Mouse (Mus musculus) limb, embryonic 15.5 days (tissue): ENCODE measurements at regions not wholly inside any gene's neighbourhood (a gene's known extent, or its start where the extent isn't known, plus 50 kb on each side); places are given as distances from the start of the nearest gene placed in this dataset.

Experiments used
- ATAC-seq: fragments of 200-750 bp; cut with Nextera tagmentation; 2 replicates; pipeline ENCODE4 v1.8.0; 2017; ENCODE audit warnings: low read depth, moderate TSS enrichment; ENCODE audit not compliant: insufficient number of reproducible peaks, low FRiP score, low TSS enrichment
- H3K27ac ChIP-seq: fragments of 300-500 bp; sonication (generic); 2 replicates; pipeline ENCODE4 v1.5.1; 2015; ENCODE audit warnings: moderate library complexity, mild to moderate bottlenecking, inconsistent platforms
- H3K27me3 ChIP-seq: fragments of 300-500 bp; sonication (generic); 2 replicates; pipeline ENCODE4 v1.6.1; 2015; ENCODE audit warnings: inconsistent platforms
- H3K36me3 ChIP-seq: fragments of 300-500 bp; sonication (generic); 2 replicates; pipeline ENCODE4 v1.6.1; 2015; ENCODE audit warnings: inconsistent platforms
- H3K4me1 ChIP-seq: fragments of 300-500 bp; sonication (generic); 2 replicates; pipeline ENCODE4 v1.6.1; 2015; ENCODE audit warnings: inconsistent platforms
- H3K4me2 ChIP-seq: fragments of 300-500 bp; sonication (generic); 2 replicates; pipeline ENCODE4 v1.6.1; 2015; ENCODE audit warnings: mild to moderate bottlenecking, inconsistent platforms
- H3K4me3 ChIP-seq: fragments of 300-500 bp; sonication (generic); 2 replicates; pipeline ENCODE4 v1.5.1; 2015; ENCODE audit warnings: mild to moderate bottlenecking, inconsistent platforms
- H3K9ac ChIP-seq: fragments of 300-500 bp; sonication (generic); 2 replicates; pipeline ENCODE4 v1.6.1; 2015; ENCODE audit warnings: inconsistent platforms
- H3K9me3 ChIP-seq: fragments of 300-500 bp; sonication (generic); 2 replicates; pipeline ENCODE4 v1.6.1; 2016; ENCODE audit warnings: inconsistent platforms
- WGBS: fragments of 180-500 bp; shearing (Covaris S2); methylation state at CpG from one replicate; pipeline ENCODE4 v1.1.7; 2015; 5-methylcytosine and 5-hydroxymethylcytosine counted together

GRCm38 (mm10) chr6:89008614-89009171, 106.6 kb downstream of the Tpra1 start:
- H3K9ac ChIP-seq: no peak overlapping the region
- H3K9me3 ChIP-seq: no peaks in the 10 kb centered on the region
- H3K36me3 ChIP-seq: no peaks in the 10 kb centered on the region
- H3K4me3 ChIP-seq: peak overlapping the region; percentile 28
- ATAC-seq: no peak
- H3K27ac ChIP-seq: no peak overlapping the region
- H3K27me3 ChIP-seq: no peaks in the 10 kb centered on the region
- H3K4me2 ChIP-seq: peak overlapping the region; percentile 54
- WGBS: 3% methylated on average over 18 of the region's 18 CpGs
- H3K4me1 ChIP-seq: peaks cover 11% of the 10 kb centered on the region; the same call in 1 of the 2 replicates

GRCm38 (mm10) chr6:89012998-89013689, 111.1 kb downstream of the Tpra1 start:
- WGBS: 44% methylated on average over 12 of the region's 12 CpGs
- Histone ChIP-seq H3K27ac (no peak overlapping the region), H3K27me3 (no peaks in the 10 kb centered on the region), H3K9ac (no peak overlapping the region), H3K4me2 (no peak overlapping the region), H3K36me3 (no peaks in the 10 kb centered on the region), H3K9me3 (no peaks in the 10 kb centered on the region), H3K4me3 (no peak overlapping the region), H3K4me1 (peaks cover 10% of the 10 kb centered on the region; the same call in 1 of the 2 replicates)
- no peak for ATAC-seq

GRCm38 (mm10) chr6:89013690-89014061, 111.6 kb downstream of the Tpra1 start:
- ATAC-seq: no peak
- Histone ChIP-seq H3K4me1 (peaks cover 5% of the 10 kb centered on the region; the same call in 1 of the 2 replicates), H3K27me3 (no peaks in the 10 kb centered on the region), H3K4me2 (no peak overlapping the region), H3K4me3 (no peak overlapping the region), H3K27ac (no peak overlapping the region), H3K9me3 (no peaks in the 10 kb centered on the region), H3K9ac (no peak overlapping the region), H3K36me3 (no peaks in the 10 kb centered on the region)
- WGBS: 71% methylated on average over 8 of the region's 8 CpGs

GRCm38 (mm10) chr6:89024101-89024650, 122.1 kb downstream of the Tpra1 start:
- 25% methylated on average over 11 of the region's 11 CpGs for WGBS
- H3K27me3 ChIP-seq: 0 out of 2 replicates have a peak, but pooled peaks cover 7% of the 10 kb centered on the region
- no peaks in the 10 kb centered on the region for H3K9me3 ChIP-seq
- ATAC-seq: no peak
- no peak overlapping the region for H3K27ac ChIP-seq
- no peak overlapping the region for H3K4me3 ChIP-seq
- H3K36me3 ChIP-seq: no peaks in the 10 kb centered on the region
- H3K4me1 ChIP-seq: 0 out of 2 replicates have a peak, but pooled peaks cover 3% of the 10 kb centered on the region
- no peak overlapping the region for H3K4me2 ChIP-seq
- no peak overlapping the region for H3K9ac ChIP-seq

GRCm38 (mm10) chr6:89033433-89034298, 131.6 kb downstream of the Tpra1 start:
- Histone ChIP-seq H3K27ac (no peak overlapping the region), H3K9ac (no peak overlapping the region), H3K4me1 (no peaks in the 10 kb centered on the region), H3K27me3 (no peaks in the 10 kb centered on the region), H3K4me2 (no peak overlapping the region), H3K36me3 (no peaks in the 10 kb centered on the region), H3K4me3 (no peak overlapping the region), H3K9me3 (no peaks in the 10 kb centered on the region)
- ATAC-seq: no peak
- 38% methylated on average over 5 of the region's 5 CpGs for WGBS

GRCm38 (mm10) chr6:89034455-89034854, 132.4 kb downstream of the Tpra1 start:
- Histone ChIP-seq H3K9ac (no peak overlapping the region), H3K9me3 (no peaks in the 10 kb centered on the region), H3K36me3 (no peaks in the 10 kb centered on the region), H3K4me2 (no peak overlapping the region), H3K4me3 (no peak overlapping the region), H3K4me1 (no peaks in the 10 kb centered on the region), H3K27me3 (no peaks in the 10 kb centered on the region), H3K27ac (no peak overlapping the region)
- no peak; the same call in 1 of the 2 replicates for ATAC-seq
- WGBS: 55% methylated on average over 3 of the region's 3 CpGs

- no peaks in the 10 kb centered on the region for H3K27me3 ChIP-seq
- ATAC-seq: no peak
- H3K4me2 ChIP-seq: no peak overlapping the region
- no peak overlapping the region for H3K4me3 ChIP-seq
- no peak overlapping the region for H3K9ac ChIP-seq
- no peaks in the 10 kb centered on the region for H3K36me3 ChIP-seq
- no peaks in the 10 kb centered on the region for H3K9me3 ChIP-seq
- WGBS: 66% methylated on average over 13 of the region's 13 CpGs
- H3K4me1 ChIP-seq: no peaks in the 10 kb centered on the region
- no peak overlapping the region for H3K27ac ChIP-seq
These were observed 133.2 kb downstream of the Tpra1 start for GRCm38 (mm10) chr6:89035061-89035835.

GRCm38 (mm10) chr6:89035836-89036156, 133.7 kb downstream of the Tpra1 start:
- ATAC-seq: no peak
- Histone ChIP-seq H3K9ac (no peak overlapping the region), H3K27ac (no peak overlapping the region), H3K4me2 (no peak overlapping the region), H3K9me3 (no peaks in the 10 kb centered on the region), H3K4me1 (no peaks in the 10 kb centered on the region), H3K36me3 (no peaks in the 10 kb centered on the region), H3K4me3 (no peak overlapping the region), H3K27me3 (no peaks in the 10 kb centered on the region)
- WGBS: 53% methylated on average over 4 of the region's 4 CpGs

GRCm38 (mm10) chr6:89037392-89037791, 135.3 kb downstream of the Tpra1 start:
- WGBS: 60% methylated on average over 2 of the region's 2 CpGs
- H3K9me3 ChIP-seq: no peaks in the 10 kb centered on the region

GRCm38 (mm10) chr6:89037901-89038300, 135.8 kb downstream of the Tpra1 start:
- Histone ChIP-seq H3K27ac (no peak overlapping the region), H3K9me3 (no peaks in the 10 kb centered on the region), H3K27me3 (no peaks in the 10 kb centered on the region), H3K4me3 (no peak overlapping the region), H3K4me2 (no peak overlapping the region), H3K4me1 (no peaks in the 10 kb centered on the region), H3K9ac (no peak overlapping the region), H3K36me3 (no peaks in the 10 kb centered on the region)
- ATAC-seq: no peak
- 67% methylated on average over 7 of the region's 7 CpGs for WGBS

More at GRCm38 (mm10) chr6:89037392-89037791, 135.3 kb downstream of the Tpra1 start:
- ATAC-seq: no peak
- H3K9ac ChIP-seq: no peak overlapping the region
- H3K36me3 ChIP-seq: no peaks in the 10 kb centered on the region
- no peak overlapping the region for H3K27ac ChIP-seq
- no peaks in the 10 kb centered on the region for H3K27me3 ChIP-seq
- no peak overlapping the region for H3K4me2 ChIP-seq
- H3K4me3 ChIP-seq: no peak overlapping the region
- no peaks in the 10 kb centered on the region for H3K4me1 ChIP-seq

GRCm38 (mm10) chr6:89040919-89041318, 138.9 kb downstream of the Tpra1 start:
- Histone ChIP-seq H3K9me3 (no peaks in the 10 kb centered on the region), H3K4me2 (no peak overlapping the region), H3K27me3 (no peaks in the 10 kb centered on the region), H3K4me3 (no peak overlapping the region), H3K4me1 (no peaks in the 10 kb centered on the region), H3K9ac (no peak overlapping the region), H3K36me3 (no peaks in the 10 kb centered on the region), H3K27ac (no peak overlapping the region)
- no peak for ATAC-seq
- WGBS: 67% methylated on average over 4 of the region's 4 CpGs
